Mouse (Mus musculus) left cerebral cortex, postnatal 10 days (tissue): ENCODE data around the gene Atat1. TPM values are rescaled to one million over a fixed set of nuclear protein-coding genes. Genes with fewer than 3 reads are reported as not detected.
"Not testable (repeated sequence)": the region's sequence is repeated elsewhere in the genome, so short reads cannot be mapped to it uniquely, and the experiment has no call there.

ENCODE experiments used
- DNase-seq, 2 experiments: peaks; one replicate each; pipeline ENCODE4 v3.0.0; 2021 to 2022; ENCODE audit warnings: low spot score in 2 of 2, mixed read lengths in 1 of 2; ENCODE audit errors: extremely low spot score in 1 of 2
- intact Hi-C: fragments of 180-260 bp; cut with DNase I; formaldehyde crosslinking; loops from one replicate; pipeline ENCODE4 v1.15.1; 2025
- total RNA-seq, 2 experiments: library from RNA; stranded (reverse); gene quantifications; 2 replicates each; pipeline ENCODE4 v1.2.3; 2021

Gene Atat1
- total RNA-seq, result 100 to 1,000 TPM; 105 to 111 TPM

DNA sequence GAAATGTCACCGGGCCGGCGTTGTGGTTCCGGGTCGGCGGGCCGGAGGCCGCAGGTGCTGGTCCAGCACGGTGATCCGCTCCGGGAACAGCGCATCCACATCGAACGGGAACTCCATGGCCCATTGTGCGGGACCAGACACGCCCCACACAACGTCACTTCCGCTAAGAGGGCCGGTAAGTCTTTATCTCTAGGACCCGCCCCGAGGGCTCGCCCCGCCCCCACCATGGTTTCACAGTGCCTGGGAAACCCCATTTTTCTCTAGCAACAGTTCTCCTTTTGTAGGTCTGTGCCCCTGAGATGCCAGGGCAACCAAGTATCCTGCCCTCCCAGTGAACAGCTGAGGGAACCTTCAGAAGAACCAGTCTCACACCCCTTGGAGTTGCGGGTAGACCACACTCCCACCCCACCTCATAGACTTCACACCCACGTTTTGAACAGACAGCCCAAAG, at the start of gene Atat1:
Gene Atat1 (minus strand): TSS at position 157 of the 451 bp plus-strand sequence.
- DNase-seq, result peak; percentile 92 to 98
- intact Hi-C loops, result no loop called here

DNA sequence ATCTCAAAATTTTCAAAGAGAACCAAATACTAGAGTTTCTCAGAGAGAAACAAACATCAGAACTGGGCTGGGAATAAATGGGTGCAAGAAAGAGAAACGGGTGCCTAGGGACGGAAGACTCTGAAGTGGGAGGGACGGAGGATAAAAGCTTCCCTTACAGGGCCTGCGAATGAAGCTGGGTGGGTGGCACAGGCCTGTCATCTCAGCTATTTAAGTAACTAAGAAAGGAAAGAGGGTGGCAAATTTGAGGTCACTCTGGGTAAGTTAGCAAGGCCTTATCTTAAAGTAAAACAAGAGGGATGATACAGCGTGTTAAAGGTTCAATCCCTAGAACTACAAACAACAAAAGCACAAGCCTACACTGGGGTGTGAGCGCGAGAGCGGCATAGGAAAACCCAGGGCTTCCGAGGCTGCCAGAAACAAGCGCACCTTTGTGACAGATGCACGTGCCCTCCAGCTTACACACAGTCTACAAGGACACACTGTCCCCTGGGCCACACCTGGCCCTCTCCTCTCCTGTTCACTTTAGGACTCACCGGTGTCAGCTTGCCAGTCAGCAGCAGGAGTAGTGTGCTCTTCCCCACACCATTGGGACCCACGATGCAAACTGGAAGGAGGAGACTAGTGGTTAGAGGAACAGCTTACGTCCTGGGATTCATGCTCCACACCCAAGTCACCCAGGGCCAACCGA, 48.8 kb upstream of the Atat1 start:
- intact Hi-C loops, result no loop called here
- DNase-seq, result no peak

DNA sequence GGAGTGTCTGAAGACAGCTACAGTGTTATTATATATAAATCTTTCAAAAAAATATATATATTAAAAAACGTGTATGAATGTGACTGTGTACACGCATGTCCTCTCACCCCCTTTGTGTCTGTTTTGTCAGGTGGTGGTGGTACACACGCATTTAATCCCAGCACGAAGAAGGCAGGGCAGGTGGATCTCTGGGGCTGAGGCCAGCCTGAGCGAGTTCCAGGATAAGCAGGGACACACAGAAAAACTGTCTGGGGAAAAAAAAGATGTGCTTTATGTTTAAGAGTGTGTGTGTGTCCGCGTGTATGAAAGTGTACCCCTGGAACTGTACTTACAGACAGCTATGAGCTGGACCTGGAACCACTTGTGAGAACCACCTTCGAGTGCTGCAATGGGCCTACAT, 44.8 kb upstream of the Atat1 start:
- intact Hi-C loops, result no loop called here
- no peak for DNase-seq

DNA sequence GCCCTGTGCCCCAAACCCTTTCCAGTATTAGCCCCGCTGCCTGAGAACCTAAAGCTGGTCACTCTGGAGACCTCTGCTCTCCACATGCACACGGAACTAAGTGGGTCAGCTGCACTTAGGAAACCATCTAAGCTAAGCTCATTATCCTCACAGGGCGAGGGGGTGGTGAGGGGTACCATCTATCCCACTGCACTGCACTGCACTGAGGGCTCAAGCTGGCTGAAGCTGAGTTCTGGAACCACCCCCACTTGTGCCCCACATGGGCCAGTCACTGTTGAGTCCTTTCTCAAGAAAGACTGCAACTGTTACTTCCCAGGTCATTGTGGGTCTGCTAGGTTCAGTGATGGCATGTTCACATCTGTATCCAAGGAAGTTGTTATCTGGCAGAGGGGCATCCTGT, 42.7 kb upstream of the Atat1 start:
- intact Hi-C loops, DNase-seq: not testable (repeated sequence)

DNA sequence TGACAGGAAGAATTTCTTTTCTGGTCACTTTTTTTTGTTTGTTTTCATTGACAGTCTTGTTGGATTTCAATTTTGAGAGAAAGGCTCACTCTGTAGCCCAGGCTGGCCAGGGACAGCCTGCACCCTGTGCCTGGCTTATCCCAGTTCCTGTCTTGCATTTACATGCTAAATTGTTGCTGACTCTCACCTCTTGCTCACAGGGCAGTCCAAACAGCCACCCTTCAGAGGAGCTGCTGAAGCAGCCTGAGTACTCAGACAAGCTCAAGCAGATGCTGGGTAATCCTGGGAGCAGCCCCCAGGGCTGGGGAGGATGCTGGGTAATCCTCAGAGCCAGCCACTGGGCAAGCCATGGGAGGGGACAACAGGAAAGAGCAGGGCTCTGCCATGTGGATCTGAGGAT, 41.1 kb upstream of the Atat1 start:
- intact Hi-C loops, result not testable (repeated sequence)

DNA sequence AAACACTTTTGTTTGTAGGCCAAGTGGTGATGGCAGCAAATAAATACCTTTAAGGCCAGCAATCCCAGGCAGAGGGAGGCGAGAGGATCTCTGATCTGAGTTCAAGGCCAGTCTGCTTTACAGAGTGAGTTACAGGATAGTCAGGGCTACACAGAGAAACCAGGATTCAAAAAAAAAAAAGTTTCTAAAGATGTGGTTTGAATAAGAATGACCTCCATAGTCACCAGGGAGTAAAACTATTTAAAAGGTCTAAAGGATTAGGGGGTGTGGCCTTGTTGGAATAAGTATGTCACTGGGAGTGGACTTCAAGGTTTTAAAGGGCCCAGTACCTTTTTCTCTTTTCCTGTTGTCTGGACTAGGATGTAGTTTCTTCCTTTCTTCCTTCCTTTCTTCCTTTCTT, 30.1 kb upstream of the Atat1 start:
- intact Hi-C loops, result no loop called here
- no peak for DNase-seq

More for the DNA sequence above, 41.1 kb upstream of the Atat1 start:
- not testable (repeated sequence) for DNase-seq

DNA sequence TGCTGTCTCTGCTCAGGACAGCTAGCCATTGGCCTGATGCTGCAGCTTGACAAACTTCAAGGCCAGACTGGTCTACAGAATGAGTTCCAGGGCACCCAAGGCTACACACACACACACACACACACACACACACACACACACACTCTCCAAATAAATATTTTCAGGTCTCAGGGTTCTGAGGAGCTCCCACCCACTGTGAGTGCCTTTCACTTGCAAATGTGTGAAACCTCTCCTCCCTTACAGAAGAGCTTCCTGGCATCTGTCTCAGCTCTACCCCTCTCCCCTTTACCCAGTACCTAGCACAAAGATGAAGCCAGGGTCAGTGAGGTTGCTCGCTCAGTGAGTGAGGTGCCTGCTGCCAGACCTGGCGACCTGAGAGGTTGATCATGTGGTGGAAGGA, 29.2 kb upstream of the Atat1 start:
- intact Hi-C loops, result no loop called here
- no peak for DNase-seq

DNA sequence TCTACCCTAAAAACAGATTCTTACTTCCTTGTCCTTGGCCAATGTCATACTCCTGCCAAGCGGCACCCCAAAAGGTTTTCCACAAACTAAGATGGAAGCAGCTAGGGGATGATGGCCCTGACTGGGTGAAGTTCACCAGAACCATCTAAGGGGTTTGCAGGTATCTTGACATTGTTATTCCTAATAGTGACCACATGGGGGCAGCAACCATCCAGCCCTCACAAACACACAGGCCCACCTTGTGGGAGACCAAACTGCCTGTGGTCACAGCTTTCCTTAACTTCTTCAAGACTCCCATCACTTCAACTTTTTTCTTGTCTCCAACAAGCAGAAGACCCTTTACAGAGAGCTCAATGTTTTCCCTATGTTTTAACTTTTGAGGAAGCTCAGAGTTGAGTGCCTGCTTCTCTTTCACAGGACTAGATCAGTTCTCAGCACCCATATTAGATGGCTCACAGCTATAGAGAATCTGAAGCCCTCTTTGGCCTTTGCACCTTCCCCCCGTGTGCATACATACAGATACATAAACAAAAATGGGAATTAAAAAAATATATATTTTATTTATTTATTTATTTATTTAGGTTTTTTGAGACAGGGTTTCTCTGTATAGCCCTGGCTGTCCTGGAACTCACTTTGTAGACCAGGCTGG, 27.9 kb upstream of the Atat1 start:
- intact Hi-C loops, result no loop called here
- no peak for DNase-seq

DNA sequence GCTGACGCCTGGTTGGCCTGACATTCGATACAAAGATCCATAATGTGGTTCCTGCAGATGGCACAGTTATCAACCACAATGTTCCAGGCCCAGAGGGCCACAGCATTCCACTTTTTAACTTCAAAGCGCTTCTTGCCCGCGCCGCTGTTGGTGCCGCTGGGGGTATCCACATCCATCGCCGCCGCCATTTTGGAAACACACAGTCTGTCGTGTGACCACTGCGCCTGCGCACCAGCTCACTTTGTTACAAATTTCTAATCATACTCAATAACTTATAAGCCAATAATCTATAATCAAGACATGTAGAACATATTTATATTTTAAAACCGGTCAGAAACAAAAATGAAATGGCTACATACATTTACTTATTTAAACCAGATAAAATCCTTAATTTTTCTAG, 25.9 kb upstream of the Atat1 start:
- intact Hi-C loops, DNase-seq: not testable (repeated sequence)

DNA sequence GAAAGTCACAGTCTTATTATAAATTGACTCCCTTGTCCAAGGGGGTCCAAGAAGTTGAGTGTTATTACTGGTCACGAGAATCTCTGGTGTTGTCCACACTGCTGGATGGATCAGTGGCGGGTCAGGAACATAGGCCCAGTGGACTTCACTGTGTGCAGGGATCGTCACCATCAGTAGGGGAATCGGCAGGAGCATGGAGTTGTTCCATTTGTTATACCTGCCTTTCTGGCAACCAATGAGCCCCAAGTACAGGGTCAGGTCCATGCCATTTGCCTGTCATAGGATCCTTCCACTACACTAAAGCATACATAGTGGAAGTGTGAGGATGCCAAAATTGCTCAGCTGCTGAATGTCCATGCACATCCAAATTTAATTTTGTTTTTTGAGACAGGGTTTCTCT, 22.7 kb upstream of the Atat1 start:
- intact Hi-C loops, result no loop called here
- DNase-seq, result no peak

DNA sequence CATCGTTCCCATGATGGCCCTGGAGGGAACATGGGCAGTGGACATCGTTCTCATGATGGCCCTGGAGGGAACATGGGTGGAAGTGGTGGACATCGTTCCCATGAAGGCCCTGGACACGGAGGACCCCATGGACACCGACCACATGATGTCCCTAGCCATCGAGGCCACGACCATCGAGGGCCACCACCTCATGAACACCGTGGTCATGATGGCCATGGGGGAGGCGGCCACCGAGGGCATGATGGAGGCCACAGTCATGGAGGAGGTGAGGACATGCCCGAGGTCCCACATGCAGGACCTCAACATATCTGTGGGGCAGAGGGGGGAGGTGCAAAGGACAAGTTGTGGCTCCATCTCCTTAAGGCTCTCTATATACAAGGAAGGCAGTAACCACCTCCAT, 20.8 kb upstream of the Atat1 start:
- no peak for DNase-seq
- intact Hi-C loops, result no loop called here

DNA sequence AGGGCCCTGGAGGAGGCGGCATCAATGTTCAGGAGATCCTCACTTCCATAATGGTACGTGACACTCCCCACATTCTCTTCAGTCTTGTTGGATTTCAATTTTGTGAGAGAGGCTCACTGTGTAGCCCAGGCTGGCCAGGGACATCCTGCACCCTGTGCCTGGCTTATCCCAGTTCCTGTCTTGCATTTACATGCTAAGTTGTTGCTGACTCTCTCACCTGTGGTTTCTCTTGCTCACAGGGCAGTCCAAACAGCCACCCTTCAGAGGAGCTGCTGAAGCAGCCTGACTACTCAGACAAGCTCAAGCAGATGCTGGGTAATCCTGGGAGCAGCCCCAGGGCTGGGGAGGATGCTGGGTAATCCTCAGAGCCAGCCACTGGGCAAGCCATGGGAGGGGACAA, 19.7 kb upstream of the Atat1 start:
- intact Hi-C loops, result loop anchor here (5.0 kb wide), 1 partner anchor 33 kb away; no protein-coding TSS in a partner anchor
- no peak for DNase-seq

DNA sequence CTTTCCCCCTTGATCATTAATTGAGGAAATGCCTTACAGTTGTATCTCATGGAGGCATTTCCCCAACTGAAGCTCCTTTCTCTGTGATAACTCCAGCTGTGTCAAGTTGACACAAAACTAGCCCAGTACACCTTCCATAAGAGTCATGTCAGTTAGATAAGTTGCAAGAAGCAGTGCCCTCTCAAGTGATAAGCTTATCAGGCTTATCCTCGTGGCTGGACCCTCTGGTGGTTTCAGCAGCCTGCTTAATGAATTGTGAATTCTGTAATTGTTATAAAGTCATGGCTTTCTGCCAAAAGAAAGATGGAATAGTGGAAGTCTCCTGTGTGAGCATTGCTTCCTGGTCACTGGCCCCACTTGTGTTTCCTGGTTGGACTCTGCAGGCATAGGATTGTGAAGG, 17.6 kb upstream of the Atat1 start:
- no peak for DNase-seq
- intact Hi-C loops, result loop anchor here (5.0 kb wide), 1 partner anchor 35 kb away; no protein-coding TSS in a partner anchor

DNA sequence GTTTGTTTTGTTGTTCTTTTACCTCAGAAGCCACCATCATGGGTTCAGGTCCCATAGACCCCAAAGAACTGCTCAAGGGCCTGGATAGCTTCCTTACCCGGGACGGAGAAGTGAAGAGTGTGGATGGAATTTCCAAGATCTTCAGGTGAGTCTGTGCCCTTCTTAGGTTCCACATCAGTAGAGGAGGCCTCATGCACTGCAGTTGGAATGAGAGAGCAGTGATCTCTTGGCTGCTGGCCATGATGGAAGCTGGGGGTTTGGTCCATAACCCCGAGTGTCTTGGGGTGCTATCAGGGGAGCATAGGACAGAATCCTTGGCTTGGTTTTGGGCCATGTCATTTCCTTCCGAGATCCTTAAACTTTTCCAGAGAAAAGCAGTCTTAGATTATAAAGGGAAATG, 13.4 kb upstream of the Atat1 start:
- no peak for DNase-seq
- intact Hi-C loops, result no loop called here

DNA sequence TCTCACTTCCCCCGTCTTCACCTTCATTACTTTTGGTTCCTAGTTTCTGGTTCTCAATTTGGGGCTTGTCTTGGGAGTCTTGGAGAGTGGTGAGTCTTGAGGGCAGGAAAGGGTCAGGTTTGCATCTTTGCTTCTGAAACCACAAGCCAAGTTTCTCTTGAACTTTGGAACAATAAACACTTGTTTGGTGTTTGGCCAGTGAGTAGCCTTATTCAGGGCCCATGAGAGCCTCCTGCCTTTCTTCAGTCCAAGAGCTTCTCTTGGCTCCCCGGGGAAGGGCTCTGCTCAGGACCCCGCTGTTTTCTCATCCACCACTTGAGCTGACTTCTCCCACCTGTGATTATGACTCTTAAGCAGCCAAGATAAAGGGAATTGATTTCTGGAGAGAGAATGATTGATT, 12.7 kb upstream of the Atat1 start:
- intact Hi-C loops, result no loop called here
- DNase-seq, result no peak

DNA sequence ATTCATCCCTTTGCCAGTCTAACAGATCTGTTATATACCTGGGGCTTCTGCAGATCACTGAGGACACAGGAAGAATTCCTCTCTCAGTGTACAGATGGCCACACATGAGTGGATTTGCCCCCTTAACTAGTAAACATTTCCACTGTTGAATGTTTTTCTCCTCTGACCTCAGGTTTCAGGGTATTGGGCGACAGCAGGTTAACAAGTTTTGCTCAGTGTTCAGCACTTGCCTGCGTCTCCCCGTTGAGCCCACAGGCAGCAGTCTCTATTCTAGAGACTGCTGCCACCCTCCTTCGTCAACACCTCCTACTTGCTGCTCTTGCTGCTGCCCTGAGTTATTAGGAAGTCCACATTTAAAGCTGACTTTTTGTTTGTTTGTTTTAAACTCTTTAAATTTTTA, 11.8 kb upstream of the Atat1 start:
- intact Hi-C loops, result no loop called here
- DNase-seq, result no peak

DNA sequence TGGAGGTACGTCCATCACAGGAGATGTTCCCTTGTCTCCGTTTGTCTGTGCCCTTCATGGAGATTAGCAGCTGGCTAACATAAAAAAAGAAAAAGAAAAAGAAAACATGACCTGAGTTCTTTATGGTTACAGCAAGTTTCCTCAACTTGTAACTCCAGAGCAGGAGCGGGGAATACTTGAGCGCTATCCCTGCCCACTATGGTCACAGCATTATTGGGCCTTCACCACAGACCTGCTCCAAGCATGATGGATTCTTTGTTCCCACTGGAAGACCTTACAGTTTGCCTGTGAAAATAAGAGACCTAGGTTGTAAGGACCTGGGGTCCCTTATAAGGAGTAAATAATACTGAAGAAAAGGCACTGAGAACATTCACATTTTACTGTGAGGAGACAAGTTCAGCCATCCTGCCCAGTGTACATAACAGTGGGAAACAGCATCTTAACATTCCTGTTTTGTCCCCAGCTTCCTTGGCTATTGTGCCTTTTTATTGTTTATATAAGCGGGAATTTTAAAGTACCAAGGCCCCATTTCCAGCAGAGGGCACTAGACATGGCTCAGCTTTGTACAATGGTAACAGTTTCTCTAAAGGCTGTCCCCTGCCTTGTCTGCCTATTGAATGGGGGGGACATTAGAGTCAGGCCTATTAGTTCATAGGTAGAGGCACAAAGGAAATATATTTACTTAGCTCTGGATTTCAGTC, 11.1 kb upstream of the Atat1 start:
- no peak for DNase-seq
- intact Hi-C loops, result no loop called here

DNA sequence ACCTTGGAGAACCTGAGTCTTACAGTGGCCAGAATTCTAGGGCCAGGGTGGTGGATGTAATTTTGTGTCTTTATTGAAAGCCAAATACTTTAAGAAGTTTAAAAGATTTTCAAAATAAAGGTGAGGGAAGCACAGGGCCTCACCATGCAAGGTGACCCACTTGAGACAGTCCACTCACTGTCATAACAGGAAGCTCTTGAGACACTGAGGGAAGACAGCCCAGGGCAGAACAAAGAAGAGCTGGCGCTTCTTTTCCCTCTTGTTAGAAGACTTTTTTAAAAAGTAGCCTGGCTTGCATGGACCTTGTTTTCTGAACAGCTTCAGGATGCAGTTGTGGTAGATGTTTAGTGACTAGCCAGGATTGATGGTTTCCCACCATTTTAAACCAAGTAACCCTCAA, 10.5 kb upstream of the Atat1 start:
- intact Hi-C loops, result no loop called here
- no peak for DNase-seq

DNA sequence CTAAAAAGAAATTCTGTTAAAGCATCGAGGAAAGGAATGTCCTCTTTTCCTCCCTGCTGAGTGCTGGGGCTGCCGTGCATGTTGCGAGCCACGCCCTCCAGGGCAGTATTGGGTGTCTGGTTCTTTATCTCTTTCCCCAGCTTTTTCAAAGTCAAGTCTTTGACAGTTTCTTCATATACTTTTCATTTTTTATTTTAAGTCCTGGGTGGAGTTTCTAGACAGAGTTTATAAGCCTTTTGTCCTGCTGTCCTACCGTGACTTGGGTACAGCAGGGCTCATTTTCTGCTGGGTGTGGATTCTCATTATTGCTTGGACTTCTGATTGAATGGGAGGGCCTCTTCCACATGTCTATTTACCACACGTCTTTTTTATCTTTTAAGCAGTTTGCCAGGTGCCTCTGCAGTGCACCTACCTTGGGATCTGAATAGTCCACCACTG, 10.0 kb upstream of the Atat1 start:
- DNase-seq, result no peak
- intact Hi-C loops, result no loop called here
